Comparison of ENCODE assay signal across 8 mouse cellular contexts in genomic region chr10:5786923-5787322, GRCm38 (mm10). TPM values are rescaled to one million over a fixed set of nuclear protein-coding genes. Genes with fewer than 3 reads are reported as not detected.
A peak's percentile ranks its signal among the peaks of the same experiment; 100 is the strongest.
DNase-seq lines count a peak whose midpoint lies in the region; ATAC-seq and TF ChIP-seq lines count a peak whose summit lies in the region.

No protein-coding gene starts in this region.

- TF ChIP-seq POLR2A in cerebellum, adult 2 months (IDR thresholded peaks at IDR 0.05; ENCODE audit: borderline replicate concordance, insufficient read depth, low read length), result no peak

- H3K4me3 ChIP-seq in cerebellum, adult 2 months (replicated peaks; ENCODE audit: insufficient read depth, low read depth, low read length), result no peak overlapping the region

- no peaks in the 10 kb centered on the region for H3K27me3 ChIP-seq in cerebellum, adult 2 months (ENCODE audit: control insufficient read depth, insufficient read depth, low read length)
- no peaks in the 10 kb centered on the region for H3K27me3 ChIP-seq in splenic B cell, adult 2 months (ENCODE audit: control insufficient read depth, insufficient read depth, low read length, poor library complexity, severe bottlenecking)

- H3K4me1 ChIP-seq in cerebellum, adult 2 months (ENCODE audit: control insufficient read depth, insufficient read depth, low read length), result no peaks in the 10 kb centered on the region; the same call in 1 of the 2 replicates

- TF ChIP-seq CTCF in cerebellum, adult 2 months (IDR thresholded peaks at IDR 0.05; ENCODE audit: borderline replicate concordance, insufficient read depth, low read depth, low read length), result peak; percentile 63; the same call in 1 of the 2 replicates

- H3K36me3 ChIP-seq in splenic B cell, adult 2 months (ENCODE audit: control insufficient read depth, insufficient read depth, low read length, poor library complexity, severe bottlenecking), result no peaks in the 10 kb centered on the region

- H3K27ac ChIP-seq in cerebellum, adult 2 months (ENCODE audit: insufficient read depth, low read length), result no peak overlapping the region

- DNase-seq in cerebellum, adult 2 months, result no peak
- DNase-seq in left cerebral cortex, adult 18-20 months (ENCODE audit: low spot score in 2 of 2), result peak; percentile 20 to 40
- no peak for DNase-seq in left cerebral cortex, adult 8-10 months (ENCODE audit: low spot score in 2 of 2)
- peak; percentile 37 for DNase-seq in MN1 (ENCODE audit: low spot score)
- DNase-seq in layer of hippocampus, postnatal 10 days (ENCODE audit: low spot score in 2 of 2), result peak; percentile 36 to 52
- DNase-seq in splenic B cell, adult 2 months (ENCODE audit: low read depth, low spot score), result peak; percentile 45
- DNase-seq in frontal cortex, postnatal 14 days (ENCODE audit: low spot score in 2 of 2), result no peak

- 21% methylated on average over 4 of the region's 4 CpGs for WGBS in cerebellum, adult 2 months

- ATAC-seq in cerebellum, adult (ENCODE audit: insufficient number of reproducible peaks, low FRiP score, low TSS enrichment), result no peak

RNA-seq across cellular contexts. Expression of gene Fbxo5, which starts 18.5 kb away (rescaled TPM):
- 3.8 and 5.0 TPM in 2 replicates for polyA plus RNA-seq in cerebellum, adult 2 months (2012; rRNA removed)
- total RNA-seq in left cerebral cortex, adult 18-20 months (2021), result under 1 TPM; 0.91 to 0.98 TPM
- total RNA-seq in left cerebral cortex, adult 8-10 months (2022), result 1 to 10 TPM; 1.1 to 2.3 (median 1.4) TPM
- total RNA-seq in layer of hippocampus, postnatal 10 days (2021), result 1 to 10 TPM; 2.4 to 2.5 TPM

RNA-seq across cellular contexts. Expression of gene Mtrf1l, which starts 36.8 kb away (rescaled TPM):
- 5.8 and 7.0 TPM in 2 replicates for polyA plus RNA-seq in cerebellum, adult 2 months (2012; rRNA removed)
- 10 to 100 TPM in 1 of 2 experiments, 1 to 10 TPM in 1; 9.9 to 11.9 TPM for total RNA-seq in left cerebral cortex, adult 18-20 months (2021)
- total RNA-seq in left cerebral cortex, adult 8-10 months (2022), result 10 to 100 TPM in 1 of 4 experiments, 1 to 10 TPM in 3; 8.8 to 10.3 (median 9.5) TPM
- 10 to 100 TPM in 1 of 2 experiments, 1 to 10 TPM in 1; 9.3 to 11.3 TPM for total RNA-seq in layer of hippocampus, postnatal 10 days (2021)

Comparison
In these comparisons a context has a peak if more than half of its experiments do, and no peak if none do; other contexts are left out.
1. DNase-seq: peak in left cerebral cortex, adult 18-20 months (2 of 2), MN1 (single experiment), layer of hippocampus, postnatal 10 days (2 of 2) and splenic B cell, adult 2 months (single experiment); none in cerebellum, adult 2 months (0 of 2), left cerebral cortex, adult 8-10 months (0 of 2) and frontal cortex, postnatal 14 days (0 of 2).